Mouse (Mus musculus) gastrocnemius, adult 8-10 months (tissue): ENCODE results near the gene Ffar2. TPM values are rescaled to one million over a fixed set of nuclear protein-coding genes. Genes with fewer than 3 reads are reported as not detected.

Source experiments
- DNase-seq, 2 experiments: peaks; one replicate each; pipeline ENCODE4 v3.0.0; 2022; ENCODE audit warnings: low spot score in 2 of 2
- total RNA-seq, 4 experiments: library from RNA; stranded (reverse); gene quantifications; 2 replicates each; pipeline ENCODE4 v1.2.4; 2022

Ffar2 gene
- total RNA-seq, 4 experiments from 2014 or later: 0.21 to 1.2 (median 1.2) TPM; not detected in 1

DNA sequence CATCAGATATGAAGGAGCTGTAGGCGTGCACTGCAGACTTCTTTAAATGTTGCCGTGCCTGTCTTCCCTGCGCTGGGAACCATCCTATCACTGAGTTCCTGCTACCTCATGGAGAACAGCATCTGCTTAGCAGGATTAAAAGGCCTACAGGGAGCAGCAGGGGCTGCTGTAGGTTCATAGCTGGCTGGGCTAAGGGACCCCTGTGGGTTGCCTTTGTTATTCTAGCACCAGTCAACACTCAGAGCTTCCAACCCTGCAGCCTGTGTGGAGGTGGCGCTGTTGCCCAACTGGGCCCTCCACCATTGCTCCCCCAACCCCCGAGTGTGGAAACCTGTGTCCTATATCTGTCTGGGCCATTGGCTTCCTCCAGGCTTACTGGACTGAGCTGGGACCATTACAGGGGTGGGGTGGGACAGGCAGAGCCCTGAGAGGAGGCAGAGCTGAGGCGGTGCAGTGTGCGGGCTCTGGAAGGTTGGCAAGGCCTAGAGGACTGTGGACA is 46.4 kb downstream of the Ffar2 start:
- no peak for DNase-seq

DNA sequence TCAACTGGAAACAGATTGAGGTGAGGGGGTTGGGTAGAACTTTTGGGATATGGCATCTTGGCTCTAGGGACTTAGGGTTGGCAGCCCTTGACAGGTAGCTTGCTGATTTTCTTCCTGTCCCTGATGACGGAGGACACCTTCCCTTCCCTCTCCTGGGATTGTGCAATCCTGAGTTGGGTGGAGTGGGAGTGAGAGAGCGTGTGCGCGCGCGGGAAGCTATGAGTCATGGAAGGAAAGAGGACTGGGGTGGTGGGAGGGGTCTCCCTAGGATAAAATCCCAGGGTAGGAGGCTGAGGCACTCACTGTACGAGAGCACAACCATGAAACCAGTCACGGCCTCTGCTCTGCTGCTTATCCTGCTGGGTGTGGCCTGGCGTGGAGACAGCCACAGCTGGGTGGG is 47.5 kb downstream of the Ffar2 start:
- no peak for DNase-seq

DNA sequence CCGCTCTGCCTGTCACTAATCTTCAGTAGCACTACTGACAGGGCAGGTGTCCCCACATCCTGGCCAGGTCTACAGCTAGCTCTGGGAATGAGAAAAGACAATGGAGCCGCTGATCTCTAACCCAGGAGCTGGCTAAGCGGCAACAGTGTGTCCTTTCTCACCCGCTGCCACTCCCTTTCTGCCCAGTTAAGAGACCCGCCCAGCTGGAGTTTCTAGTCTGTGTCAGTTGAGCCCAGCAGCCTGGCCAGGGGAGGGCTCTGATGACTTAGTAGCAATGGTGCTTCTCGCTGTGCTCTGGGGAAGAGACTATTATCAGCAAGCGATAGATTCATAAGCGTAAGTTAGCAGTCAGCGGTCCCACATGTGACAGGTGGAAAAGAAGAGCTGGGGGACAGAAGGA is 54.3 kb downstream of the Ffar2 start:
- DNase-seq: no peak

Other genes starting within 250 kb of the Ffar2 start
- gene Kmt2b, start 235.0 kb downstream of the Ffar2 start, total RNA-seq: 10 to 100 TPM; 10.9 to 15.2 (median 13.0) TPM
- gene Zbtb32, start 224.9 kb downstream of the Ffar2 start, total RNA-seq: not detected
- under 1 TPM in 1 of 4 experiments, not detected in 3; 0.20 TPM for gene Upk1a, start 210.9 kb downstream of the Ffar2 start, total RNA-seq
- gene Cox6b1, start 197.6 kb downstream of the Ffar2 start, total RNA-seq: 1,000 to 10,000 TPM; 1,165 to 1,556 (median 1,355) TPM
- not detected for gene Etv2, start 187.9 kb downstream of the Ffar2 start, total RNA-seq
- gene Rbm42, start 173.5 kb downstream of the Ffar2 start, total RNA-seq: 10 to 100 TPM; 35.6 to 41.1 (median 38.5) TPM
- 1 to 10 TPM; 2.0 to 4.3 (median 4.0) TPM for gene Haus5, start 158.8 kb downstream of the Ffar2 start, total RNA-seq
- 1 to 10 TPM; 1.9 to 3.4 (median 2.9) TPM for gene Pmis2, start 152.2 kb downstream of the Ffar2 start, total RNA-seq
- gene 2200002J24Rik, start 124.8 kb downstream of the Ffar2 start, total RNA-seq: not detected
- gene Atp4a, start 111.6 kb downstream of the Ffar2 start, total RNA-seq: 1 to 10 TPM in 1 of 4 experiments, under 1 TPM in 1, not detected in 2; 0.31 to 1.4 TPM
- gene Tmem147, start 94.2 kb downstream of the Ffar2 start, total RNA-seq: 100 to 1,000 TPM; 215 to 260 (median 249) TPM
- gene Gapdhs, start 80.1 kb downstream of the Ffar2 start, total RNA-seq: not detected
- gene Sbsn, start 72.3 kb downstream of the Ffar2 start, total RNA-seq: 1 to 10 TPM in 2 of 4 experiments, under 1 TPM in 2; 0.53 to 2.0 (median 1.4) TPM
- gene Dmkn, start 60.0 kb downstream of the Ffar2 start, total RNA-seq: 1 to 10 TPM in 1 of 4 experiments, under 1 TPM in 1, not detected in 2; 0.48 to 1.0 TPM
- gene Krtdap, start 35.9 kb downstream of the Ffar2 start, total RNA-seq: 1 to 10 TPM in 3 of 4 experiments, not detected in 1; 1.7 to 3.5 (median 2.0) TPM
- gene Ffar3, start 32.4 kb upstream of the Ffar2 start, total RNA-seq: not detected
- not detected for gene Ffar1, start 37.8 kb upstream of the Ffar2 start, total RNA-seq
- not detected for gene Cd22, start 56.6 kb upstream of the Ffar2 start, total RNA-seq
- under 1 TPM in 3 of 4 experiments, not detected in 1; 0.47 to 0.65 (median 0.56) TPM for gene Mag, start 91.1 kb upstream of the Ffar2 start, total RNA-seq
- not detected for gene Hamp2, start 100.9 kb upstream of the Ffar2 start, total RNA-seq
- under 1 TPM in 1 of 4 experiments, not detected in 3; 0.86 TPM for gene Hamp, start 120.3 kb upstream of the Ffar2 start, total RNA-seq
- gene Usf2, start 133.0 kb upstream of the Ffar2 start, total RNA-seq: 10 to 100 TPM; 75.5 to 96.0 (median 89.5) TPM
- under 1 TPM in 3 of 4 experiments, not detected in 1; 0.29 to 0.56 (median 0.54) TPM for gene Lsr, start 149.7 kb upstream of the Ffar2 start, total RNA-seq
- gene Fam187b, start 150.0 kb upstream of the Ffar2 start, total RNA-seq: under 1 TPM in 1 of 4 experiments, not detected in 3; 0.19 TPM
- 1 to 10 TPM; 4.7 to 8.7 (median 6.1) TPM for gene Fxyd5, start 218.7 kb upstream of the Ffar2 start, total RNA-seq
- 1 to 10 TPM in 2 of 4 experiments, under 1 TPM in 1, not detected in 1; 0.99 to 1.3 (median 1.3) TPM for gene Fxyd7, start 227.7 kb upstream of the Ffar2 start, total RNA-seq
- 100 to 1,000 TPM; 556 to 826 (median 679) TPM for gene Fxyd1, start 233.4 kb upstream of the Ffar2 start, total RNA-seq
- 1 to 10 TPM; 1.4 to 3.5 (median 2.3) TPM for gene Lgi4, start 235.6 kb upstream of the Ffar2 start, total RNA-seq